Mouse (Mus musculus) bone marrow, adult 2 months (tissue): Measurements from ENCODE around the gene H2al1m.
"Not testable (repeated sequence)": the region's sequence is repeated elsewhere in the genome, so short reads cannot be mapped to it uniquely, and the experiment has no call there.

ENCODE experiments used
- CTCF ChIP-seq: fragments of 200-500 bp; IDR thresholded peaks from 2 replicates; pipeline ENCODE4 v1.5.1; 2011; ENCODE audit warnings: low read length, control low read depth; ENCODE audit not compliant: control insufficient read depth, insufficient read depth
- POLR2A ChIP-seq: fragments of 200-500 bp; IDR thresholded peaks from 2 replicates; pipeline ENCODE4 v1.6.1; 2011; ENCODE audit warnings: low read depth, mild to moderate bottlenecking, control low read depth, low read length, borderline replicate concordance; ENCODE audit not compliant: control insufficient read depth

DNA sequence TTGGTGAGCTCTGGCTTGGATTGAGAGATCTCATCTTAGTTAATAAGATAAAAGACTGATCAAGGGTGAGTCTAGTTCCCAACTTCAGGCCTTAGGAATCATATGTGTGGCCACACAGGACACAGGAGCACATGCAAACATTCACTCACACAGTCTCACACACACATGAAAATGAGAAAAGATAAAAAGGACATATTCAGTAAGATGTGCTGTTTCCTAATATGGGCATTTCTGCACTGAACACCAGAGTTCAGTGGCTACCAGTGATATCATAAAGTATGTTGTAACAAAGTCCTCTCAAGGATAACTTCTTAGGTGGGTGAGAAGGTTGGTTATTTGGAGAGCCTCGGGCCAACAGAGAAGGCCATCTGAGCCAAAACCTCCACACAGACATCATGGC, at the start of gene H2al1m:
- not testable (repeated sequence) for TF ChIP-seq POLR2A, CTCF
